Mouse (Mus musculus): ENCODE measurements around the gene Dcst2. TPM values are rescaled to one million over a fixed set of nuclear protein-coding genes. Genes with fewer than 3 reads are reported as not detected.

Gene Dcst2
- polyA plus RNA-seq, 1 experiment from 2014 or later, result 0.34 TPM

DNA sequence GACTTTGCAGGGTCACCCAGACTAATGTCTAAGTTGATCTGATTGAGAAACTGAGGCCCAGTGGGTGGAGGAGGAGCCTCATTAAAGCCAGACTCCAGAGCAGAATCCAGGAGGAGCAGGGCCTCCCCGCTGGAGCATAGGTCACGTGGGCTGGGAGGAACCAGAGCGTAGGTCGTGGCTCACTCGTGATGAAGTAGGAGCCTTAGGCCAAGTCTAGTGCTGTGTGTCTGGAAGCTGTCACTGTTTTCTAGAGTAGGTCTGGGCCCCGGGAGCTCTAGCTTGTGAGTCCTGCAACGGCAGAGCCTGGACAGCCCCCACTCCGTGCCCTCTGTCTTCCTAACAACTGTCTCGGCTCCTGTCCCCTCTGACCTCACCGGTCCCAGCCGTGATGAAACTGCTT is 5.6 kb downstream of the Dcst2 start:
- Histone ChIP-seq H3K4me3 (no peak overlapping the region), H3K27me3 (no peaks in the 10 kb centered on the region), H3K4me1 (0 out of 2 replicates have a peak, but pooled peaks cover 12% of the 10 kb centered on the region), H3K4me2 (replicated peaks) (no peak overlapping the region), H3K9me3 (no peaks in the 10 kb centered on the region), H3K9ac (no peak overlapping the region), H3K36me3 (no peaks in the 10 kb centered on the region), H3K27ac (no peak overlapping the region)
- no peak for ATAC-seq (ENCODE audit: low FRiP score, low read depth)
- 60% methylated on average over 11 of the region's 11 CpGs for WGBS

DNA sequence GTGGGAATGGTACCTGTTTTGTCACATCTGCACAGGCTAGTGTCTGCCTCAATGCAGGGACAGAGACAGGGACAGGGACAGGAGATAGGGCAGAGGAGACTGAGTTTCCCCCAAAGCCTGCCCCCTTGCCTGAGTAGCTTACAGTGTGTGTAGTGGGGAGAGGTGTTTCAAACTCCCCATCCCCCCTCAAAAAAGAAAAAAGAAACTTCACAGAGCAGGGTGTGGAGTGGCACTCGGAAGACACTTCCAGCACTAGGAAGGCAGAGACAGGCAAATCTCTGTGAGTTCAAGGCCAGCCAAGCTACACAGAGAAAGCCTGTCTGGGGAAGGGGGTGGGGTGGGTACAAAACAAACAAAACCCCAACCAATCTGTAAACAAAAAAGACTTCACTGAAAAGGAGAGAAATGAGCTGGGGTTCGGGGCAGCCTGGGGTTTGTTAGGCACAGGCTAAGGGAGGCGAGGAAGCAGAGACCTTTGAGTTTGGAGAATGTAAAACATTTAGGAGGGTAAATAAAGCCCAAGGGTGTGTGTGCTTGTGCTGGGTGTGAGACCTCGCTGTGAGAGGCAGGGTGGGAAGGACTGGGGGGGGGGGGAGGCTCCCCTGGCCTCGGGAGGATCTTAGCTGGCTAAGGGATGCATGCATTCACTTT is 11.9 kb downstream of the Dcst2 start:
- Histone ChIP-seq H3K9me3 (no peaks in the 10 kb centered on the region), H3K27me3 (no peaks in the 10 kb centered on the region), H3K9ac (no peak overlapping the region), H3K4me2 (replicated peaks) (no peak overlapping the region), H3K36me3 (no peaks in the 10 kb centered on the region), H3K4me1 (peaks cover 7% of the 10 kb centered on the region), H3K27ac (no peak overlapping the region), H3K4me3 (no peak overlapping the region)
- no peak for ATAC-seq (ENCODE audit: low FRiP score, low read depth)
- WGBS, result 44% methylated on average over 5 of the region's 5 CpGs

DNA sequence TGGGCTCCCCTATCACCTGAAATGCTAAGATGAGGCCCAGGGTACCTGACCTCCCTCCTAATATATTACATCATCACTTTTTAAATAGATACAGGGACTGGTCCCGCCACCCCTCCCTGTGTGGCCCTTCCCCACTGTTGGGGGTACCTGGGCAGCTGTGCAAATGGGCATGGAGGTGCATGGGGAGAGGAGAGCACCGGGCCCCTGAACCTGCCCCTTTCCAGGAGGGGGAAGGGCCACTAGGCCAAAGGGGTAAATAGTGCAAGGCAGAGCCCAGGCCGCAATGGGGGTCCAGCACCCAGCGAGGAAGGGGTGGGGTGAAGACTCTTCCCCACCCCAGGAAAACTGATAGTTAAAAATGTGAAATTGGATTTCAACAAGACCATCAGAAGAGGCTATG is 16.1 kb downstream of the Dcst2 start:
- peak overlapping the region; percentile 80 for H3K4me2 ChIP-seq (replicated peaks)
- H3K27ac ChIP-seq, result peak overlapping the region; percentile 28; the same call in 1 of the 2 replicates
- WGBS, result 71% methylated on average over 4 of the region's 4 CpGs
- H3K4me3 ChIP-seq, result peak overlapping the region; percentile 61
- ATAC-seq (ENCODE audit: low FRiP score, low read depth), result peak; percentile 18; the same call in 1 of the 2 replicates
- no peaks in the 10 kb centered on the region for H3K36me3 ChIP-seq
- H3K9me3 ChIP-seq, result no peaks in the 10 kb centered on the region
- peaks cover 12% of the 10 kb centered on the region for H3K4me1 ChIP-seq
- H3K27me3 ChIP-seq, result no peaks in the 10 kb centered on the region
- no peak overlapping the region for H3K9ac ChIP-seq

DNA sequence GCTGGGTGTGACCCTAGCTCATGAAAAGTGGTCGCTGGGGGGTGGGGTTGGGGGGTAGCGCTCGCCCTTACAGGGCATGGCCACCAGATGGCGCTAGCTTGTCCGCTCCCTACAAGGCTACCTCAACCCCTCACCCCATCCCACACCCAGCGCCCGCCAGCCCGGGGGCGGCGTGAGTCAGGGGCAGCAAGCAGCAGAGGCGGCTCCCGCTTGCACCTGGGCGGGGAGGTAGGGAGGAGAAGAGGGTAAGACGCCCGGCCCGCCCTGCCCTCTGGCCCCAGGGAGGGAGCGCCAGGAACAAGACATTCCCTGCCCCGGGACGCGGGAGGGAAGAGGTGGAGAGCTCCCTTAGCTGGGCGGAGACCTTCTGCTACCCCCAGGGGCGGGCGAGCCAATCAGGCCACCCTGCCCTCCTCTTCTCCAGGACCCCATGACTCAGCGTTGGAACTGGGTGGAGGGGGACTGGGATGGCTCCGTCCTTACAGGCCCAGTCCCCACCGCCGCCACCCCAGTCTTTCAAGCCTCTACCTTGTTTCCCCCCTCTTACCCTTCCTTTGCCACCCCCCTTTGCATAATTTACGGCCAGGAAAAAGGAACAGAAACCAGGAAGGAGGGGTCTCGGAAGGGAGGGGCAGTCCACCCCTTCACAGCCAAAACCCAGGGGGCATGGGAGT is 16.8 kb downstream of the Dcst2 start:
- Histone ChIP-seq H3K4me3 (peak overlapping the region; percentile 61), H3K9ac (peak overlapping the region; percentile 72), H3K27me3 (no peaks in the 10 kb centered on the region), H3K27ac (peak overlapping the region; percentile 28; the same call in 1 of the 2 replicates), H3K9me3 (no peaks in the 10 kb centered on the region), H3K4me1 (peaks cover 12% of the 10 kb centered on the region), H3K4me2 (replicated peaks) (peak overlapping the region; percentile 80), H3K36me3 (no peaks in the 10 kb centered on the region)
- WGBS, result 1% methylated on average over 29 of the region's 29 CpGs
- peak; percentile 90 for ATAC-seq (ENCODE audit: low FRiP score, low read depth)

DNA sequence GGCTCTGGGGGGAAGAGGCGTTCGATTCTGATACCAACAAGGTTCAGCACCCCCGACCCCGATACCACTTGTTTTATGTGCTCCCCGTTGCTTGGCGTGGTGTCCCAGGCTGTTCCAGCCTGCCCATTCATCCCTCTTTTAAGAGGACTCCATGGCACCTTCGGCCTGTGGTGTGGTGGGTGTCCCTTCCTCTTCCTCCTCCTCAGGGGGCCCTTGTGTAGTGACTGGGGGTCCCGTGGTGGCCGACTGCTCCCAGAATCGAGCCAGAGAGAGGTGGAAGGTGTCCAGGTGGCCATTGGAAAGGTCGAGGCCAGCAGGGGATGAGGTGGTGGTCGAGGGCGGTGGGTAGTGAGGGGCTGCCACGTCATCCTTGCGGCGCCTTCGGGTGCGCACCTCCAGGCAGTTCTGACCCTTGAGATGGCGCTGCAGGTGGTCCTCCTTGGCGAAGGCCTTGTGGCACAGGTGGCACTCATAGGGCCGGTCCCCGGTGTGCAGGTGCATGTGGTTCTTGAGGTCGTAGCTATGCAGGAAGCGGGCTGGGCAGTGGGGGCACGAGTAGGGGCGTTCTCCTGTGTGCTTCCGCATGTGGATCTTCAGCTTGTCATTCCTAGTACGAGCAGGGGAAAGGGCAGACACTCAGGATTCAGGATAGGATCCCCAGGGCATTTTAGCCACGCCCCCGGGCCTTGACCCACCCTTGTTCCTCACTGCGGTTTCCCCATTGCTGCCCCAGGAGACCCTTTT is 17.8 kb downstream of the Dcst2 start:
- ATAC-seq (ENCODE audit: low FRiP score, low read depth), result no peak
- Histone ChIP-seq H3K27ac (no peak overlapping the region), H3K27me3 (no peaks in the 10 kb centered on the region), H3K4me2 (replicated peaks) (peak overlapping the region; percentile 80; the same call in 1 of the 2 replicates), H3K36me3 (no peaks in the 10 kb centered on the region), H3K4me1 (peaks cover 17% of the 10 kb centered on the region), H3K9ac (no peak overlapping the region), H3K9me3 (no peaks in the 10 kb centered on the region), H3K4me3 (no peak overlapping the region; the same call in 1 of the 2 replicates)
- WGBS, result 88% methylated on average over 31 of the region's 31 CpGs

DNA sequence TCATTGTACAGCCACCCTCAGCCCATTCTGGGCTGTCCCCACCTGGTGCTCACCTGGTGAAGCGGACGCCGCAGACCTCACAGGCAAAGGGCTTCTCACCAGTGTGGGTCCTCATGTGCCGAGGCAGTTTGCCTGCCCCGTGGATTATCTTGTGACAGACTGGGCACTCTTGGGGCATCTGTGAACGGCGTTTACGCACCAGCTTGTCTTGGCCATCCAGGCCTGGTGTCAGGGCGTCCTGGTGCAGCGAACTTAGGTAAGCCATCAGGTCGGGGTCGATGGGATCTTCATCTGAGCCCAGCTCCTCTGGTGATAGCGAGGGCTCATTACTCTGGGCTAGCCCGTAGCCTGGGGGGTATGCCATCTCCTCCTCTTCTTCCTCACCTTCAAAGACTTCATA is 18.5 kb downstream of the Dcst2 start:
- no peak overlapping the region for H3K4me3 ChIP-seq
- 92% methylated on average over 14 of the region's 14 CpGs for WGBS

DNA sequence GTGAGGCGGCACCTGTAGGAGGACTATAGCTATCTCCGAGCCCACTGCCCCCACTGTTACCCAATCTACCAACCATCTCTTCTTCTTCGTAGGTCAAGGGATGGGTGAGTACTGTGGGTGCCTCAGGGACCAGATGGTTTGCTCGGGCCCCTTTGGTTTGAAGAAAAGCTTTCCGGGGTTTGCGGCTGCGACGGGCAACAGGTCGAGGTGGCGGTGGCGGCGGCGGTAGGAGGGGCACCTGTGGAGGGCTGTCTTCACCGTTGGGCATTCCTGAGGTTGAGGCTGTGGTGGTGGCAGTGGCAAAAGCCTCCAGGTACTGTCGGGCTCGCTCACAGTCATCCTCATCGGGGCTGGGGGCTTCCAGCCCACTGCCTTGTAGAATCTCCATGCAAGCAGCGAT is 18.9 kb downstream of the Dcst2 start:
- H3K27ac ChIP-seq, result no peak overlapping the region
- no peaks in the 10 kb centered on the region for H3K27me3 ChIP-seq
- no peaks in the 10 kb centered on the region for H3K9me3 ChIP-seq
- H3K36me3 ChIP-seq, result no peaks in the 10 kb centered on the region
- H3K9ac ChIP-seq, result no peak overlapping the region
- no peak overlapping the region for H3K4me3 ChIP-seq
- 90% methylated on average over 18 of the region's 18 CpGs for WGBS
- ATAC-seq (ENCODE audit: low FRiP score, low read depth), result no peak
- H3K4me1 ChIP-seq, result peaks cover 29% of the 10 kb centered on the region
- no peak overlapping the region for H3K4me2 ChIP-seq (replicated peaks)

More for the DNA sequence above, 18.5 kb downstream of the Dcst2 start:
- no peak overlapping the region; the same call in 1 of the 2 replicates for H3K27ac ChIP-seq
- H3K9ac ChIP-seq, result no peak overlapping the region
- peaks cover 25% of the 10 kb centered on the region for H3K4me1 ChIP-seq
- H3K9me3 ChIP-seq, result no peaks in the 10 kb centered on the region
- no peaks in the 10 kb centered on the region for H3K36me3 ChIP-seq
- H3K4me2 ChIP-seq (replicated peaks), result no peak overlapping the region
- no peak for ATAC-seq (ENCODE audit: low FRiP score, low read depth)
- no peaks in the 10 kb centered on the region for H3K27me3 ChIP-seq

DNA sequence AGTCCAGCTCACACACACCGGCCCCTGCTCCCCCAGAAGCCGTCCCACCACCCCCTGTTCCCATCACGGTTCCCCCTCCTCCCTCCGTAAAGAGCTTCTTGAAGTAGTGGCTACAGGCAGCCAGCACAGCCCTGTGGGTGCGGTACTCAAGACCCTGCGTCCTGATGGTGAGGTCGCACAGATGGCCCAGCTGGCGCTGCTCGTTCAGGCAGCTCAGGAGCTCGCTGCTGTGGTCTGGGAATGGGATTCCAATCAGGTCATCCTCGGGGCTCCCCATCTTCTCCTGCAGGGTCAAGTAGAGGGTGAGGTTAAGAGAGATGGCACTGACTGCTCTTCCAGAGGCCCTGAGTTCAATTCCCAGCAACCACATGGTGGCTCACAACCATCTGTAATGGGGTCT is 19.5 kb downstream of the Dcst2 start:
- ATAC-seq (ENCODE audit: low FRiP score, low read depth), result no peak
- no peak overlapping the region for H3K9ac ChIP-seq
- no peaks in the 10 kb centered on the region for H3K36me3 ChIP-seq
- no peak overlapping the region for H3K4me3 ChIP-seq
- no peak overlapping the region for H3K27ac ChIP-seq
- no peaks in the 10 kb centered on the region for H3K27me3 ChIP-seq
- H3K4me2 ChIP-seq (replicated peaks), result no peak overlapping the region
- H3K4me1 ChIP-seq, result peaks cover 29% of the 10 kb centered on the region
- no peaks in the 10 kb centered on the region for H3K9me3 ChIP-seq
- WGBS, result 79% methylated on average over 11 of the region's 11 CpGs

DNA sequence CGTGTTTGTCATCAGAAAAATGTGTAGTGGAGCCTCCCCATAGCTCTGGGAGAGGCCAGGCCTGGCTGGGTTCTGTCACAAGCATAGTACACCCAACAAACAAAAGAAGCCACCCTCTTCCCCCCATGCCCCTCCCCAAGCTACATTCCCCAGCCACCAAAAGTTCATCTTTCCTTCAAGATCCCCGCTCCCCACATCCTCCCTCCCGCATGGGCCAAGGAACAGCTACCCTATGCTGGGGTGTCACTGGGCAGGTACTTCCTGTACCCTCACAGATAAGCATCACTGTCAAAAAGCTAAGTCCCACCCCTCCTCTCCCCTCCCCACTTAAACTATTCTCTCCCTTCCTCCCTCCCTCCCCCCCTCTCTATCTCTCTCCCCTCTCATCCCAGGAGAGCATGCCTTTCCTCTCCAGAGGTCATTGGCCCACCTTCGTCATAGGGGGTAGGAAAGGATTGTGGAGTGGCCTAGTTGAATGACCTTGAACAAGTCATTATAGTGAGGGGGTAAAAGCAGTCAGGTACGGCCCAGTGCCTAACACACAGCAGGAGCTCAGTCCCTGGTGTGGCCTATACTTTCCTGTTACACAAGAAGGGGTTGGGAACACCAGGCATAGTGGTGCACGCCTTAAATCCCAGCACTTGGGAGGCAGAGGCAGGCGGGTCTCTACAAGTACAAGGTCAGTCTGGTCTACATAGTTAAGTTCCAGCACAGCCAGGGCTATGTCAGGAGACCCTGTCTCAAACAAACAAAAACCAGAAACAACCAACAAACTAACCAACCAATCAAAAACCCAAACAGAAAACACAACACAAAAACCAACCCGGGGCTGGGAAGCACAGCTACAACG is 20.5 kb downstream of the Dcst2 start:
- no peak overlapping the region for H3K27ac ChIP-seq
- H3K9ac ChIP-seq, result no peak overlapping the region
- H3K4me3 ChIP-seq, result no peak overlapping the region
- H3K9me3 ChIP-seq, result no peaks in the 10 kb centered on the region
- H3K4me2 ChIP-seq (replicated peaks), result no peak overlapping the region
- no peaks in the 10 kb centered on the region for H3K27me3 ChIP-seq
- ATAC-seq (ENCODE audit: low FRiP score, low read depth), result no peak
- H3K4me1 ChIP-seq, result peaks cover 38% of the 10 kb centered on the region
- H3K36me3 ChIP-seq, result no peaks in the 10 kb centered on the region
- WGBS, result 81% methylated on average over 9 of the region's 9 CpGs

DNA sequence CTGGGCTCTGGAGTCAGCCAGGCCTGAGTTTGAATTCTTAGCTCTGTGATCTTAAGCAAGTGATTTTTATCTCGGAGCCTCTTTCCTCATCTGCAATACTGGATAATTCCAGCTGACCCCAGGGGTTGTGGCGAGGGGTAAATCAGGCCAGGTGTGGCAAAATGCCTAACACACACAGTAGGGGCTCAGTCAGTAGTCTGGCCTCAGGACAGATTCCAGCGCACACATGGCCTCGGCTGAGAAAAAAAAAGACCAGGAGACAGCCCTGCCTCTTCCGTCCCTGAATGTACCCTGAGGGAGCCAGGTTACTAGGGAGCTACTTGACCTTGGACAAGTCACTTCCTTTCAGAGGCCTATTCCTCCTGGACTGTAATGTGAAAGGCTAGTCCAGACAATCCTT is 21.2 kb downstream of the Dcst2 start:
- Histone ChIP-seq H3K4me2 (replicated peaks) (no peak overlapping the region), H3K27me3 (no peaks in the 10 kb centered on the region), H3K36me3 (no peaks in the 10 kb centered on the region), H3K27ac (no peak overlapping the region), H3K4me1 (peaks cover 36% of the 10 kb centered on the region), H3K9ac (no peak overlapping the region), H3K9me3 (no peaks in the 10 kb centered on the region), H3K4me3 (no peak overlapping the region)
- no peak for ATAC-seq (ENCODE audit: low FRiP score, low read depth)
- 75% methylated on average over 5 of the region's 5 CpGs for WGBS

DNA sequence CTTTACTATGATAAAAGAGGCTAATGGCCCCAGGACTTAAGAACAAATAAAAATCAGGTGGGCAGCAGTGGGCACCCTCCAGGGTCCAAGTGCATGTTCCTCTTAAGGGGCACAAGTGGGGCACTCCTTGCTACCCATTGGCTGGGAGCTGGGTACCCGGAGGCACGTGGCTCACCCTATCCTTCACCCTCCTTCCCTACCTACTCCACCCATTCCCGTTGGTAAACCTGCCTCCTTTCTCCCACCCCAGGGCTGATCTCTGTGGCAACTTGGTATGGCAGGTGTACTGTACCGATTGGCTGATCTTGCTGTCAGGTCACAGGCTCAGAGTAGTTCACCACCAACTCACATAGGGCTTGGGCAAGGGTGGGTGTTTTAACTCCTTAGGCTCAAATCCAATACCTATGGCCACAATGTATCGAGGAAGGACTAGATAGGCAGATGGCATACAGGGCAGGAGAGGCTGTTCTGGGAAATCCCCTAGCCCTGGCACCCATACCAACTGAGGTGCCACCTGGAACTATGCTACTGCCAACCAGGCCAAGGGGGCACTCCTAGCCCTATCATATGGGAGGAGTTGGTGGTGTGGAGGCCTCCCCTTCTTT is 22.0 kb downstream of the Dcst2 start:
- Histone ChIP-seq H3K9me3 (no peaks in the 10 kb centered on the region), H3K4me3 (no peak overlapping the region), H3K9ac (no peak overlapping the region), H3K27me3 (no peaks in the 10 kb centered on the region), H3K36me3 (no peaks in the 10 kb centered on the region), H3K4me1 (peaks cover 35% of the 10 kb centered on the region), H3K27ac (no peak overlapping the region), H3K4me2 (replicated peaks) (no peak overlapping the region)
- 84% methylated on average over 5 of the region's 5 CpGs for WGBS
- no peak for ATAC-seq (ENCODE audit: low FRiP score, low read depth)
